Mouse (Mus musculus) small intestine, adult 2 months (tissue): Measurements from ENCODE around the gene Myo15.

ENCODE experiments used
- CTCF ChIP-seq: fragments of 200-500 bp; IDR thresholded peaks from 2 replicates; pipeline ENCODE4 v1.5.1; 2012; ENCODE audit warnings: low read depth, mild to moderate bottlenecking, control low read depth, inconsistent platforms, low read length, moderate library complexity, mixed read lengths; ENCODE audit not compliant: insufficient replicate concordance, insufficient read length; ENCODE audit errors: extremely low read depth
- POLR2A ChIP-seq: fragments of 200-500 bp; IDR thresholded peaks from 2 replicates; pipeline ENCODE4 v1.6.1; 2012; ENCODE audit warnings: low read depth, mild to moderate bottlenecking, control low read depth, inconsistent platforms, low read length, moderate library complexity

- TF ChIP-seq POLR2A (no peak), CTCF (no peak)
These were observed 39.8 kb downstream of the Myo15 start for GRCm38 (mm10) chr11:60508950-60509349.
